Mouse (Mus musculus) CD4-positive, CD25-positive, alpha-beta regulatory T cell, adult 4 months (primary cell): ENCODE data around the gene Kctd20. TPM values are rescaled to one million over a fixed set of nuclear protein-coding genes. Genes with fewer than 3 reads are reported as not detected.

Experiments used
- polyA plus RNA-seq, 2 experiments: library from polyadenylated mRNA; unstranded; fragments of 100-300 nt; shearing (Covaris generic); gene quantifications; one replicate each; pipeline ENCODE4 v1.2.1; 2017

Kctd20 gene
- polyA plus RNA-seq, 2 experiments from 2014 or later: 33.3 to 62.9 TPM

Other genes with a start within 250 kb of the Kctd20 start
- 10 to 100 TPM; 10.1 TPM for gene AC170998.1, start 225.9 kb upstream of the Kctd20 start, polyA plus RNA-seq
- gene Mapk13, start 182.7 kb upstream of the Kctd20 start, polyA plus RNA-seq: not detected
- gene Brpf3, start 150.9 kb upstream of the Kctd20 start, polyA plus RNA-seq: 1 to 10 TPM; 1.1 to 2.2 TPM
- gene Pnpla1, start 93.5 kb upstream of the Kctd20 start, polyA plus RNA-seq: not detected
- 1 to 10 TPM; 2.0 to 3.4 TPM for gene 4930539E08Rik, start 36.6 kb upstream of the Kctd20 start, polyA plus RNA-seq
- gene Pxt1, start 8.1 kb upstream of the Kctd20 start, polyA plus RNA-seq: not detected
- 100 to 1,000 TPM; 223 to 306 TPM for gene Stk38, start 56.0 kb downstream of the Kctd20 start, polyA plus RNA-seq
- 100 to 1,000 TPM; 232 to 397 TPM for gene Srsf3, start 80.7 kb downstream of the Kctd20 start, polyA plus RNA-seq
- 1 to 10 TPM; 2.5 to 4.6 TPM for gene Cdkn1a, start 139.0 kb downstream of the Kctd20 start, polyA plus RNA-seq
- not detected for gene Rab44, start 162.2 kb downstream of the Kctd20 start, polyA plus RNA-seq